Mouse (Mus musculus): Measurements from ENCODE around the gene Plxnd1.

Plxnd1 gene

DNA sequence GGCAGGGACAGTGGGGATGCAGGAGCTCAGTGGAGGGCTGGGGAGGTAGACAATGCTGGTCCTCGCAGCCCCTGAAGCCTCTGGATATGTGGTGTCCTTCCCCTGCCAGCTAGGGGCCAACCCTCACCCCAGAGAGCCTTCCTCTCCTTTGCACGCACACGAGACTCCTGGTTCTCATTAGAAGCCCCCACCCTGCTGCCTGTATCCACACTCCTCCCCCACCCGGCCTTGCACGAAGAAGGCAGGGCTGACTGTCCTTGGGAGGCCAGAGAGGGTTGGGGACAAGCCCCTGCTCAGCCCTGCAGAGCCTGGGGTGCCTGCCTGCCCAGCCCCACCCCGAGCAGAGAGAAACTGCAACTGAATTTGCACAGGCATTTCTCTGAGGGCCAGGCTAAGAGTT is 37.1 kb downstream of the Plxnd1 start:
- DNase-seq (ENCODE audit: low spot score in 2 of 2) = no peak

DNA sequence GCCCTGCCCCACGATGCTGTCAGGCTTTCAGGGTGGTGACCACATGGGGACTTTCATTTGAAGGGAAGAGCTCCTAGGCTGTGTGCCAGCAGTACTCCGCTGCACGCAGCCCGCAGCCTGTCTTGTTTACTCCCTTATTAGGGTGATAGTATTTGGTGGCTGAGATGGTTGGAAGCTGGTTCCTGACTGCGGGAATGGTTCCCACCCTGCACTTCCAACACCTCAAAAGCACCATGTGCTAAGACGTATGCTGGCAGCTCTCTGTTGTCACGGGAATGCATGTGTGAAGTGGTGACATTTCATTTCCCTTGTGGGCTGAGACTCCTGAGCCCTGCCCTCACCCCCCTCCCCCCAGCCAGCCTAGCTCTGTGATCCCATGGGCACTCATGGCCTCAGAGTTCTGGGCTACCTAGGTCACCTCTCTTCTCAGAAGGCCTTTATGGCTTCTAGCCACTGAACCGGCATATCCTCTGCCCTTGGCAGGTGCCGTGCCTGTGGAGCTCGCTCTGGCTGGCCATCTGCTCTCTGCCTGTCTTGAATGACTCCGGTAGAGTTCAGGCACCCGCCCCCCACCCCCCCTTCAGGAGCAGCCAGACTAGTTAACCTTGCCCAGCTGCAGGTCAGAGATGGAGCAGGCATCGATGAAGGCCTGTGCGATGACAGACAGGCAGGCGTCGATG is 37.7 kb downstream of the Plxnd1 start:
- DNase-seq (ENCODE audit: low spot score in 2 of 2) = no peak

DNA sequence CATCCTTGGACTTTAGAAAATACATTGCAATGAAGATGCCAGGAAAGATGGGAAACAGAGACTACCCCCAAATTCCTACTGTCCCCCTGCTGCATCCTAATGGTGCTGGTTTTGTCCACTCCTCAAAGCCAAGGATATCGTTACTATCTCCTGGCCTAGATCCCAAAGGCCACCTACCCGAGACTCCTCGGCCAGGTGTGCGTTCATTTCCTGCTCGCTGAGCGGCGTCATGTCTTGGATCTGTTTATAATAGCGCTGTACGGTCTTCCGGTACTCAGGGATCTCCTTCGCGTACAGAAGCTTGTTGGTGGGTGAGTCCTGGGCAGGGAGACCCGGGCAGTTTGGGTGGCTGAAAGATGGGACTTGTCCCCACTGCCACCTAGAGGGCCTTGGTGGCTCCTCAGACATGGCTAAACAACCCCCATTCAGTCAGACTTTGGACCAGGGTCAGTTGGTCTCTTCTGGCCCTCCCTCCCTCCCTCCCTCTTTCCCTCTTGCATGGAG is 38.3 kb downstream of the Plxnd1 start:
- DNase-seq (ENCODE audit: low spot score in 2 of 2) = no peak

DNA sequence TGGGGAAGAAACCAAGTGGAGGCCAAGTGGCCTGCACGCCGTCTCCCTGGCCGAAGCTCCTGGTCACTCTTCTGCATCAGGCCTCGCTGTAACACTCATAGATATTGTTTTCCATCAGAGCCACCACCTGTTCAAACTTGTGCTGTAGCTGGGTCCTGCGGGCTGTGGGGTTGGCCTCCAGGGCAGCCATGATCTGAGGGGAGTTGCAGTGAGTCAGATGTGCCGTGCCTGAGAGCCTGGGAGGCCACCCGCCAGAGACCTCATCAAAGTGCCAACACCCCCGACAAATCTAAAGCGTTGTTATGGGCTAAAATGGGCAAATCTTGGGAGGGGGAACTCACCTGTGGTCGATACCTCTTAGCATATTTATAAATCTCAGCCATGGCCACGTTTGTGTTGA is 39.1 kb downstream of the Plxnd1 start:
- DNase-seq (ENCODE audit: low spot score in 2 of 2) = no peak

DNA sequence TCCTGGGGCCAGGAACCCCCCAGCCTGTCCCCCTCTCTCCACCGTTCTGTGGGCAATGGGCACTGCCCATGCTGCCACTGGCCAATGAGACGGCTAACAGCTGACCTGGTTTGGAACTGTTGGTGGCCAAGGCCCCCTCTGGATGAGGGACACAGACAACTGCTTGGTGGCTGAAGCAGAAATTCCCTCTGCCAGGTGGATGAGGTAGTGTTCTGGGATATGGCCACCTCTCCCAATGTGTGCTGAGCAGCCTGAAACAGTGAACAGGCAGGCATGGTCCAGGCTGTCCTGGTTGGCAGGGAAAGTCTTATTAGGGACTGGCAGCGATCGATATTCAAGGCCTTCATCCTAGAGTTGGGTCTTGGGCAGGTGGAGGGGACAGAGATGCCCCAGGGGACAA is 39.6 kb downstream of the Plxnd1 start:
- DNase-seq (ENCODE audit: low spot score in 2 of 2) = no peak

DNA sequence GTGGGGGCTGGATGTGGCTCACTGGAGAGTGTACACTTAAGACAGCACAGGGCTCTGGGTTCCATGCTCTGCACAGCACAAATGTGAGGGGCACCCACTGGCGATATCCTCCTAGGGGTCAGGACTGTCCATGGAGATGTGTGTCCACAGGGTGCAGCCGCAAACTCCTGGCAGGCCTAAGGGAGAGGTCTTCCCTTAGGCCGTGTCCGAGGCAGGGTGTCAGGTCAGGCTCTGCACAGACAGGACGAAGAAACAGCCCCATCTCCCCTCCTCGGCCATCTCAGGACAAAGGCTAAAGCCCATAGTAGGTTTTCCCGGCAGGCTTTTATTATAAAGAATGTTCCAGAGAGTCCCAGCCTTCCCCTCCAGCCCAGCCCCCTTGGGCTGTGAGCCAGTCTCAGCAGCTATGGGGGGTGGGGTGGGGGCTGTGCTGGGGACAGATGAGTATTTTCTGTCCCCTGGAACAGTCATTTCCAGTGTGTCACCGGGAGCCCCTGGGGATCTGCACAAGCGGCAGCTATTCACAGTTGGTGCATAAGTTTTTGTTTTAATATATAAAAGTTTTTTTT is 40.2 kb downstream of the Plxnd1 start:
- no peak for DNase-seq (ENCODE audit: low spot score in 2 of 2)

DNA sequence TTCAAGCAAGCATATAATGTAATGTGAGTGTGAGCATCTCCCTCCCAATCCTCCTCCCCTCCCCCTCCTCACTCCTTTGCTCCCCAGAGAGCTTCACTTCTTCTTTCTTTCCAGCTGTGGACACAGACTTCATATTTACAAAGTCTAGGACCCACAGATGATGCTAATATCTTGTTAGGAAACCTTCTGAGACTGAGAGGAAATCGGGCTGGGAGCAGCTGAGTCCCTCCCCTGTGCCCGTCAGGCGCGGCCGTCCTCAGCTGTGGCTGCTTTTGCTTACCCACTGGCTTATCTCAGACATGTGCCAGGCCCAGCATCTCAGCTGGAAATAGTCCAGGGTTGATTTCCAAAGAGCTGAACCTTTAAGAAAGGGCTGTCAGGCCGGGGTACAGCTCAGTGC is 48.4 kb downstream of the Plxnd1 start:
- DNase-seq (ENCODE audit: low spot score in 2 of 2) = no peak

DNA sequence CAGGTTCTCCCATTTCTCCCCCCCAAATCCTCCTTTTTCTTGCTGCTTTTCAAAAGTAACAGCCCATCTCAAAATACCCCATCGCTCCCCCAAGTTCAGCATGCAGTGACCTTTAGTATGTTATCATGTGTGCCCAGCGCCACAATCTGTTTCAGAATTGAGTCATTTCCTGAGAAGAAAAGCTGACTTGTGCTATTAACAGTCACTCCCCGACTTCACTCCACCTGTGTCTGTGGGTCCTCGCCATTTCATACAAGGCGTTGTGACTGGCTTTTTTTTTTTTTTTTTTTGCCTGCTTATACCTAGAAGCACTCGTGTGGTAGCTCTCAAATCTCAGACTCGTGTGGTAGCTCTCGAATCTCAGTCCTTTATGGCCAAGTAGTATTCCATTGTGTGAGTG is 49.2 kb downstream of the Plxnd1 start:
- DNase-seq (ENCODE audit: low spot score in 2 of 2) = no peak

DNA sequence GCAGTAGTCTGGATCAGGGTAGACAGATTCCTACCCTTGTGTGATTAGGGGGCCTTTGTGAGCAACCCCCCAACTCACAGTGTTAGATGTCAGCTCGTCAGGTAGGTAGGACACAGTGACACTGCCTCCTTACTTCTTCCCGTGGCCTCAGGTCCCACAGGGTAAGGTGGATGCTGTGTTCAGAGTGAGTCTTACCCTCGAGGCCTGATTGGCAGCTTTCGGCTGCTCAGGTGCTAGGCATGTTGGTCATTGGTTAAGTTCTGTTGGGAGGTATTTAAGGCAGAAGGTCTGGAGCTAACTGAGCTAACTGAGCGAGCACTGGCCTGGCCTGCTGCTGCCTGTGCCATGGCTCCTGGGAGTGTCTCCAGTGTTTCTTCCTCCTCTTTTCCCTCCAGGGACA is 50.2 kb downstream of the Plxnd1 start, which contains the start of gene H1foo:
Gene H1foo (plus strand): TSS at position 301 of the 400 bp plus-strand sequence.
- no peak for DNase-seq (ENCODE audit: low spot score in 2 of 2)

DNA sequence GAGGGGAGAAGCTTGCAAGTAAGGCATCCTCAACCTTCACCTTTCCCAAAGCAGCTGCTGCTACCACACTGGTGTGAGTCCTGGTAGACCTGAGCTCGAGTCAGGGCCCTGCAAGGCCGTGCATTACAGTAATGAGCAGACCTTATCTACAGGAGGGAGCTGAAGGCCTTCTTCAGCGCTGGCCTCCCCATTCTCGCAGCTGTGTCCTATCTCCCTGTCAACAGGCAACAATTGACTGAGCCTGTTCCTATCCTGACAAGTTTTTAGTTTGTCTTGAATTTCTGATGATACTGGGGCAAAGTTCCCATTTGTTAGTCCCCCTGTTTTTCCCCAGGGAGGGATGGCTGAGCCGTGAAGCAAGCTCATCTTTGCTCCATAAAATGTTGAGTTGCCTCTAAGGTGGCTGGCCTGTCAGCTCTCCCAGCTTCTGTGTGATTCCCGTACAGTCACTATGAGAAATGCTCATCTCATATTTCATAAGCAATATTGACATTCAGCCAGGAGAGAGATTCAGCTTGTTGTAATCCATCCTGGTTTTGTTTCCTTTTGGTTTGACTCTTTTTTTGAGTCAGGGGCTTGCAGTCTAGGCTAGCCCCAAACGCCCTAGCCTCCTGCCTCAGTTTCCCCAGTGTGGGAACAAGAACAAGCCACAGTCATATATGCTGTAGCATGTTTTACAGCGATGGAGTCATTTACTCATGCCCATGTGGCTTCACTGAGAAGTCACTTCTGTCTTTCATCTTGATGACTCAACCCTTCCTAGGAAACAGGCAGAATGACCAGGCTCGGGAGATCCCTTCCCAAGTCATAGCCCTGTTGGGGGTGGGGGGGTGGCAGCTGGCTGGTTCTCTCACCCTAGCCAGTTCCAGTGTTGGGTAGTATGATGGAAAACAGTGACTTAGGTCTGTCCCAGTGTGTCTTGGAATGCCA is 51.0 kb downstream of the Plxnd1 start:
- DNase-seq (ENCODE audit: low spot score in 2 of 2) = no peak

DNA sequence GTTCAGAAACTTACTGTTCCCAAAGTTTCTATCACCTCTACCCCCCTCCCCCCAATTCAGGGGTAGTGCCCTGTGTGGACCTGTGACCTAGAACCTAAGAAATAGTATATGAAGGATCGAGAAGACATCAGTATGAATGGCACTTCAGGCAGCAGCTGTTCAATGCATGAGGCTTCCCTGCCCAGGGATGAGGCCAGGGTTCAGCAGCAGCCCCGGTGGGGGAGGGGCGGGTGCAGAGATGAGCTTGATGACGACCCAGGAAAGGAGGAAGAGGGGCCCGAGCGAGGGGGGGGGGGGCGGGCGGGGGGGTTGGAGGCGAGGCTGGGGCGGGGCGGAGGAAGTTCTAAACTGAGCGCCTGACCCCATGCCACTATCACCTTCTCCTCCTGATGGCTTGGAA is 53.7 kb downstream of the Plxnd1 start:
- DNase-seq (ENCODE audit: low spot score in 2 of 2) = no peak

DNA sequence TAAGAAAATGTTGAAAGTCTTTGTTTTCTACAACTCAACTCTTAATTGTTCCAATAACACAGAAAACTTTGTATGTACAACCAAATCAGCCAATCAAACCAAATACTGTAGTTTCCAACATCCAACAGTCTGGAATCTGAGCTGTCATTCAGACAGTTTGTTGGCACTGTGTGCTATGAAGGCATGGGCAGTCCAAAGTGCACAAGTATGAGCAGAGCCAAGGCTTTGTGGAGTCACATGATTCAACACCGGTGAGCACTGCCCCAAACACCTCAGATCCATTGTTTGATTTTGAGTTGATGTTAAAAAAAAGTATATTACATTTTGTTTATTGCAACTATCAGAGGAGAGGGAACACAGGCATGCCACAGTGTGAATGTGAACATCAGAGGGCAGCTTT is 54.2 kb downstream of the Plxnd1 start:
- no peak for DNase-seq (ENCODE audit: low spot score in 2 of 2)

DNA sequence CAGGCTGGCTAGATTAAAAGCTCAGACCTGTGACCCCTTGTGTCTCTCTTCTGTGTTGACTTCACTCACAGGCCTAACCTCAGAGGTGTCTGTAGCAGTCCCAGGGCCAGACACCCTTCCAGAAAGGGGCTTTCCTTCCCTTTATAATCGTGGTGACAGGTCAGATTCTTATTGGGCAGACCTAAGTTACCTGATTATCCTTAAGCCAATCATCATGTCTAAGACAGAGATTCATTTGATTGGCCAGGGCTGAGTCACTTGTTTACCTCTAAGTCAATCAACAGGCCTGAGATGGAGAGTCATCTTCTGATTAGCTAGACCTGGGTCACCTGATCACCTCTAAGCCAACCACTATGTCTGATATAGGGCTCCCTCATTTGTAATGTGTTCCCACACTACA is 56.0 kb downstream of the Plxnd1 start:
- DNase-seq (ENCODE audit: low spot score in 2 of 2) = no peak

DNA sequence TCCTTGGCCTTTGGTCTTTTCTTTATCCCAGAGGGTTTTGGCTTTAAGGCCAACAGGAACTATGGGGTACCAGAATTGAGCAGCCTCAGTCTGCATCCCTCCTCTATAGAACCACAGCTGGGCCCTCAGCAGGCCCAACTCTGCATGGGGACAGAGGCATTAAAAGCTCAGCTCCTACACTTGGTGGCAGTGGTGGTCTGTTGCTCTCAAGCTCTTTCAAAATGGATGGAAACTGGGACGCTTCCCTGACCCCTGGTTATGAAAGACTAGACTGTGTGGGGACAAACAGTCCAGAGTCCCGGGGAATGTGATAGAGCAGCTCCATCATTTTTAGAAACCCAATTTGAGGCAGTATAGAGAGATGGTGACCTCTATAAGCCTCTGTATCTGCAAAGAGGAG is 56.8 kb downstream of the Plxnd1 start:
- no peak for DNase-seq (ENCODE audit: low spot score in 2 of 2)

DNA sequence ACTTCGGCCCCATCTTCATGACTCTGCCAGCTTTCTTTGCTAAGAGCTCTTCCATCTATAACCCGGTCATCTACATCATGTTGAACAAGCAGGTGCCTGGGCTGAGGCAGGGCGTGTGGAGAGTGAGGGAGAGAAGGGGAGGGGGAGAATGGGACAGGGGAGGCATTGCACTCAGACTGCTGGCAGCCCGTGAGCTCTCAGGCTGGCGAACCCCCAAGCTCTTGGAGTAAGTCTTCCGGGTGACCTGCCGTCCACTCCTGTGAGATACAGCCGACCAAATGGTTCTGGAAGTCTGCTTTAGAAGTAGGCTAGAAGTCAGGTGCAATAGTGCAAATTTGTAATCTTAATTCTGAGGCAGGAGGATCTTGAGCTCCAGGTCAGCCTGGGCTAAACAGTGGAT is 59.3 kb downstream of the Plxnd1 start:
- DNase-seq (ENCODE audit: low spot score in 2 of 2) = no peak

DNA sequence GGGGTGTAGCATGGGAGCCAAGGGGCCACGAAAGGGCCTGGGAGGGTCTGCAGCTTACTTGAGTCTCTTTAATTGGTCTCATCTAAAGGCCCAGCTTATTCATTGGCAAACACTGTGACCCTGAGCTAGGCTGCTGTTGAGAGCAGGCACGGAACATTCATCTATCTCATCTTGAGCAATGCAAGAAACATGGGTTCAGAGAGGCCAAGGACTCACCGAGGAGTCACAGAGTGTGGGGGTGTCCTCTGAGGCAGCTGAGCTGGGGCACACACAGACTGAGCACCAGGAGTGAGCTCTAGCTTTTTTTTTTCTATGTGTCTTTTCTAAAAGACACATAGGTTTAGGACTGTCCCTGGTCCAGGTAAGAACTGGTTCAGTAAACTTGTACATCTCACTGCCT is 62.4 kb downstream of the Plxnd1 start:
- DNase-seq (ENCODE audit: low spot score in 2 of 2) = no peak

DNA sequence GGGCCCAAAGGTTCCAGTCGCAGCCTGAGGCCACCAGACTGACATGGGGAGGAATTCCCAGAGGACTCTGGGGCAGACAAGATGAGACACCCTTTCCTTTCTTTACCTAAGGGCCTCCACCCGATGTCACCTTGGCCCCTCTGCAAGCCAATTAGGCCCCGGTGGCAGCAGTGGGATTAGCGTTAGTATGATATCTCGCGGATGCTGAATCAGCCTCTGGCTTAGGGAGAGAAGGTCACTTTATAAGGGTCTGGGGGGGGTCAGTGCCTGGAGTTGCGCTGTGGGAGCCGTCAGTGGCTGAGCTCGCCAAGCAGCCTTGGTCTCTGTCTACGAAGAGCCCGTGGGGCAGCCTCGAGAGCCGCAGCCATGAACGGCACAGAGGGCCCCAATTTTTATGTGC is 63.2 kb downstream of the Plxnd1 start, which contains the start of gene Rho:
Gene Rho (plus strand): TSS at position 110 of the 400 bp plus-strand sequence.
- DNase-seq (ENCODE audit: low spot score in 2 of 2) = no peak

DNA sequence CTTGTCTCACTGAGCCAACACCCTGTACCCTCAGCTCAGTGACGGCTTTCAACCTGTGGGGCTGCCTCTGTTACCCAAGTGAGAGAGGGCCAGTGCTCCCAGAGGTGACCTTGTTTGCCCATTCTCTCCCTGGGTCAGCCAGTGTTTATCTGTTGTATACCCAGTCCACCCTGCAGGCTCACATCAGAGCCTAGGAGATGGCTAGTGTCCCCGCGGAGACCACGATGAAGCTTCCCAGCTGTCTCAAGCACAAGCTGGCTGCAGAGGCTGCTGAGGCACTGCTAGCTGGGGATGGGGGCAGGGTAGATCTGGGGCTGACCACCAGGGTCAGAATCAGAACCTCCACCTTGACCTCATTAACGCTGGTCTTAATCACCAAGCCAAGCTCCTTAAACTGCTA is 64.8 kb downstream of the Plxnd1 start:
- no peak for DNase-seq (ENCODE audit: low spot score in 2 of 2)

DNA sequence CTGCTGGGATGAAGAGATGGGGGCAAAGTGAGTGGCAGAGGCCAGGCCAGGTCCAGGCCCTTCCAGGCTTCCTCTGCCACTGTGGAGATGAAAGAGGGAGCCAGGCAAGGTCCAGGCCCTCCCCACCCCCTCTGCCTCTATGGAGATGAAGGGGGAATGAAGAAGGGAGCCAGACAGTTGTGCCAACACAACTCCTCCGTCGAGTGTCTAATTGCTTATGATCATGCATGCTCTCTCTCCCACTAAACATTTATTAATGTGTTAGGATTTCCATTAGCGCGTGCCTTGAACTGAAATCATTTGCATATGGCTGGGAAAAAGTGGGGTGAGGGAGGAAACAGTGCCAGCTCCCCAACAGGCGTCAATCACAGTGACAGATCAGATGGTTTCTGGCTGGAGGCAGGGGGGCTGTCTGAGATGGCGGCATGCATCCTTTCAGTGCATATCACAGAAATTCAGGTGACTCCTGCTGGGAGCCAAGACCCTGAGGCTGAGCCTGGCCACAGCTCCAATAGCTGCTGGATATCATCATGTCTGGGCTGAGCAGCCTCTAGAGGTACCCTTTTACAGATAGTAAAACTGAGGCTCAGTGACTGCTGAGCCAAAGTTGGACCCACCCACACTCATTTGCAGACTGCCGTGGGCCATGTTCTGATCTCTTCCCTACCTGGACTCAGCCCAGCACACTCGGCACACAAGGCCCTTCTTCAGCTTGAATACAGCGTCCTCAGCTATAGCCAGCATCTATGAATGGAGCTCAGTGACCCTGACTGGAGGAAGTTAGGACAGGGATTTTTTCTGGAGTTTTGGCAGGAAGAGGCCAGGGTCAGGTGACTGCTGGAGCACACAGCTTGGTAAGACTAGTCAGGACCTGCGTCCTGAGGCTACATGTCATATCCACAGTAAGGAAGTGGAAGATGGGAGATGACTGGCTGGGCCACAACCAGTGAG is 67.2 kb downstream of the Plxnd1 start:
- no peak for DNase-seq (ENCODE audit: low spot score in 2 of 2)

DNA sequence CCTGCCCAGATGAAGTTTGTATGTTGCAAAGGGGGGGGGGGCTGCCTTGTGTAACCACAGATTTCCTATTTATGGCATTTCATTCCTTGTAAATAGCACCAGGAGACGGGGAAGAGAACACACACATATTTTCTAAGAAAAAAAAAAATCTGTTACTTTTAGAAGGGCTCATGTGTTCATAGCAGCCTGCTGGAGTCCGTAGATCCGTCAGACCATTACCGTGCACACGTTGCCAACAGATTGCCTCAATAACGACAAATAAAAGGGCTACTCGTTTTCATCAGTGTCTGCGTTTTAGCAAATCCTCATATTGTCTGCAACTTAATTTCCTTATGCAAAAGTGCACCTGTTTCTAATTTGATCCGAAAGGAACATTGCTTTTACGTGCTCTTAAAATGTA is 68.4 kb downstream of the Plxnd1 start:
- DNase-seq (ENCODE audit: low spot score in 2 of 2) = no peak

DNA sequence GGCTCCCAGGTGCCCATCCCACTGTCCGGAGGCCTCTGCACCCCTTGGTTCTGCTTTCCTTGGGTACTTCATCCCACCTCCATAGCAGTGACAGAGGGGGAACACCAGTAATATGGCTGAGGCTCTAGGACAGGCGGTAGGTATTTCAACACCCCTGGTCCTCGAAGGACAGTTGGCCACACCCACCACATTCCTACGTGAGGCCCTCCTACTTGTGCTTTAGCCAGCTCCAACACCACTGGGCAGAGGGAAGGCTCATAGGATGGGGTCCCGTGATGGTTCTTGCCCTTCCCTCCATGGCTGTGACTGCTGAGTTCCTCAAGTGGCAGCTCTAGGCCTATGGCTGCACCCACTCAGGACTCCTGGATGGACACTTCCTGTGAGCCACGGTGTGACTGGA is 70.0 kb downstream of the Plxnd1 start:
- DNase-seq (ENCODE audit: low spot score in 2 of 2) = no peak
